Mouse (Mus musculus) thymus, adult 2 months (tissue): ENCODE data around the gene Fzd5. TPM values are rescaled to one million over a fixed set of nuclear protein-coding genes. Genes with fewer than 3 reads are reported as not detected.

Experiments
- DNase-seq: peaks from one replicate; pipeline ENCODE4 v3.0.0; 2021
- H3K27ac ChIP-seq: fragments of 200-500 bp; 2 replicates; pipeline ENCODE4 v1.5.1; 2012; ENCODE audit warnings: low read length, control low read depth; ENCODE audit not compliant: control insufficient read depth, insufficient read depth
- H3K27me3 ChIP-seq: fragments of 200-500 bp; 2 replicates; pipeline ENCODE4 v1.6.1; 2012; ENCODE audit warnings: mild to moderate bottlenecking, low read length, moderate library complexity, mixed read lengths; ENCODE audit not compliant: control insufficient read depth, insufficient read depth
- H3K36me3 ChIP-seq: fragments of 200-500 bp; 2 replicates; pipeline ENCODE4 v1.6.1; 2012; ENCODE audit warnings: mild to moderate bottlenecking, low read length, moderate library complexity; ENCODE audit not compliant: control insufficient read depth, insufficient read depth
- H3K4me1 ChIP-seq: fragments of 200-500 bp; replicated peaks from 2 replicates; pipeline ENCODE4 v1.6.1; 2012; ENCODE audit warnings: low read length; ENCODE audit not compliant: control insufficient read depth, insufficient read depth
- H3K4me3 ChIP-seq: fragments of 200-500 bp; 2 replicates; pipeline ENCODE4 v1.5.1; 2012; ENCODE audit warnings: mild to moderate bottlenecking, low read length, control low read depth, moderate library complexity; ENCODE audit not compliant: control insufficient read depth, insufficient read depth
- CTCF ChIP-seq: fragments of 200-500 bp; IDR thresholded peaks from 2 replicates; pipeline ENCODE4 v1.5.1; 2012; ENCODE audit warnings: mild to moderate bottlenecking, control low read depth, low read length, moderate library complexity, borderline replicate concordance; ENCODE audit not compliant: control insufficient read depth, poor library complexity, insufficient read depth; ENCODE audit errors: extremely low read depth
- POLR2A ChIP-seq: fragments of 200-500 bp; IDR thresholded peaks from 2 replicates; pipeline ENCODE4 v1.6.1; 2012; ENCODE audit warnings: mild to moderate bottlenecking, low read length, control low read depth, moderate library complexity; ENCODE audit not compliant: control insufficient read depth, poor library complexity, insufficient read depth; ENCODE audit errors: extremely low read depth
- WGBS: fragments of 180-500 bp; shearing (Covaris S2); methylation state at CpG from one replicate; pipeline ENCODE4 v1.1.7; 2018; 5-methylcytosine and 5-hydroxymethylcytosine counted together
- polyA plus RNA-seq: library from polyadenylated mRNA; depleted of rRNA; stranded (reverse); fragments of >200 nt; gene quantifications from 2 replicates; pipeline ENCODE4 v1.2.3, GENCODE M21; 2012

Fzd5 gene
- polyA plus RNA-seq, 1 experiment: 8.2 TPM

DNA sequence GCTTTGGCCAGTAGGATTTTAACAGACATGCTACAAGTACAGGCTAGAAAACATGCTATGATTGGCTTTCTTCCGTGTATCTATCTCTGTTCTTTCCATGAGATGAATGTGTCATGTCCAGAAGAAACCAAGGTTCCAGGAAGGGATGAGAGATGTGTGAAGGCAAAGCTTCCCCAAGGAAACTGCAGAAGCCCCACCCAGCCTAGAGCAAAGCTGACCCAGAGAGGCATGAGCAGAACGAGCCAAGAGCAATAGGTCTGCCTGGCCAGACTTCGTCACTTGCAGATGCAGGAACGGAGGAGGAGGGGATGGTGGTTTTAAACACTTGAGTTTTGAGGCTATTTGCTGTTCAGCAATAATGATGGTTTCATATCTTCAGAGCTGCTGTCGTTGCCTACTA, 20.2 kb upstream of the Fzd5 start:
- Histone ChIP-seq H3K4me1 (peaks cover 14% of the 10 kb centered on the region), H3K4me3 (no peak overlapping the region), H3K27me3 (no peaks in the 10 kb centered on the region), H3K36me3 (no peaks in the 10 kb centered on the region), H3K27ac (no peak overlapping the region)
- DNase-seq: no peak
- TF ChIP-seq CTCF (no peak), POLR2A (no peak)
- 90% methylated on average over 5 of the region's 5 CpGs for WGBS

DNA sequence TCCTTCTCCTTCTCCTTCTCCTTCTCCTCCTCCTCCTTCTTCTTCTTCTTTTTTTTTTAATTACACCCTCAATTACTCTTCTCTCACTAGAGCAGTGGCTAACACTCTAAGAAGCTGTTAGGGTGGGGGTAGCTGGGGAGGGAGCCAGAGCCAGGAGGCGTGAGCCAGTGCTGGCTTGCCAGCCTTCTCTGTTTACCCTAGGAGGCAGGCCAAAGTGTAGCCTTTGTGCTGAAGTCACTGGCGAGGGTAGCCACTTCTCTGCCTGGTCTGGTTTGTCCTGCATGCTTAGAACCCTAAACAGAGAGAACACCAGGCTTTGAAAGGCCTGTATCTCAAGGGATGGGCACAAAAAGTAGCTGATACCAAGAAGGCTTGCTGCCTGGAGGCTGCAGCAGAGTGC, 19.7 kb upstream of the Fzd5 start:
- TF ChIP-seq CTCF (no peak), POLR2A (no peak)
- H3K4me1 ChIP-seq: peaks cover 12% of the 10 kb centered on the region
- no peak overlapping the region for H3K27ac ChIP-seq
- WGBS: 67% methylated on average over 2 of the region's 2 CpGs
- no peak overlapping the region for H3K4me3 ChIP-seq
- no peaks in the 10 kb centered on the region for H3K27me3 ChIP-seq
- no peaks in the 10 kb centered on the region for H3K36me3 ChIP-seq
- DNase-seq: no peak

DNA sequence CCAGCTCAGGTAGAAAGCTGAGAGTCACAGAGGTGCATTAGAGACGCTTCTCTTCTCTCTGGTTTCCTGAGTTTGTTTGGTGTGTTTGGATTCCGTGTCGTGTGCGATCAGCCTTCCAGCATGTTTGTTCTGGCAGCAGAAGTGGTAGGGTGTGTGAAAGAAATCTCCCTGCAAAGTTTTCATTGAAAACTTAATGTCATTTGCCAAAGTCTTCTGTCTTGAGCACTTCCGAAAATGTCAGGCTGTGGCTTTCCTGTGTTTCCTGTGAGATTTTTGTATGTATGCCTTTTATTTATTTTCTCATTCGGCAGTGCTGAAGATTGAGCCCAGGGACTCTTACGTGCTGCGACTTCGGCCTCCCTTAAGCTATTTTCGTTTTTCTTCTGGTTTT, 19.1 kb upstream of the Fzd5 start:
- Histone ChIP-seq H3K4me3 (no peak overlapping the region), H3K4me1 (peaks cover 12% of the 10 kb centered on the region), H3K27ac (no peak overlapping the region), H3K27me3 (no peaks in the 10 kb centered on the region), H3K36me3 (no peaks in the 10 kb centered on the region)
- TF ChIP-seq POLR2A: no peak
- no peak for TF ChIP-seq CTCF
- DNase-seq: no peak
- WGBS: 2% methylated on average over 10 of the region's 10 CpGs

- Histone ChIP-seq H3K4me3 (no peak overlapping the region), H3K27ac (no peak overlapping the region), H3K4me1 (peaks cover 12% of the 10 kb centered on the region), H3K27me3 (no peaks in the 10 kb centered on the region), H3K36me3 (no peaks in the 10 kb centered on the region)
- 20% methylated on average over 7 of the region's 7 CpGs for WGBS
- TF ChIP-seq POLR2A (no peak), CTCF (no peak)
- DNase-seq: no peak
These were observed 18.6 kb upstream of the Fzd5 start for GRCm38 (mm10) chr1:64755971-64756639.

DNA sequence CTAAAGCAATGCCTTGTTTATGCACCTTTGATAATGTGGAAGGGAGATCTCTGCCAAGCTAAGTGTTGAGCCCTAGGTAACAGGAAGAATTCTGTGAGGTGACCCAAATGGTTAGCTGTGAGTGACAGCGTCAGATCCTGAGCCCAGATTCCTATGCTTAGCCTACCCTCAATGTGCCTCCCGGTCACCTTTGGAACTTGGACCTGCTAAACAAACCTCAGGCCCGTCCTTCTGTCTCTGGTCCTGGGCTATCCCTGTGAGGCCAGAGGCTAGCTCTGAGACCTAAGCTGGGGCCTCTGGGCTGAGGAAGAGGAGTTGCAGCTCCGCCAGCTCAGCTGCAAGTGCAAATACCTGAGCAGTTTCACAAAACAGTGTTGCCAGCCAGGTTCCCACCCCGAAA, 17.1 kb upstream of the Fzd5 start:
- DNase-seq: no peak
- TF ChIP-seq POLR2A (no peak), CTCF (no peak)

GRCm38 (mm10) chr1:64753668-64754067, 16.1 kb upstream of the Fzd5 start:
- Histone ChIP-seq H3K36me3 (no peaks in the 10 kb centered on the region), H3K27ac (no peak overlapping the region), H3K27me3 (no peaks in the 10 kb centered on the region), H3K4me3 (no peak overlapping the region), H3K4me1 (peaks cover 12% of the 10 kb centered on the region)
- 83% methylated on average over 7 of the region's 7 CpGs for WGBS
- no peak for DNase-seq
- TF ChIP-seq CTCF: no peak
- TF ChIP-seq POLR2A: no peak

More for the DNA sequence above, 17.1 kb upstream of the Fzd5 start:
- Histone ChIP-seq H3K27ac (no peak overlapping the region), H3K36me3 (no peaks in the 10 kb centered on the region), H3K4me3 (no peak overlapping the region), H3K4me1 (peaks cover 12% of the 10 kb centered on the region), H3K27me3 (no peaks in the 10 kb centered on the region)
- 98% methylated on average over 5 of the region's 5 CpGs for WGBS

GRCm38 (mm10) chr1:64753109-64753508, 15.6 kb upstream of the Fzd5 start:
- H3K4me1 ChIP-seq: peaks cover 12% of the 10 kb centered on the region
- H3K27ac ChIP-seq: no peak overlapping the region
- H3K27me3 ChIP-seq: no peaks in the 10 kb centered on the region
- no peak for TF ChIP-seq POLR2A
- no peak for TF ChIP-seq CTCF
- H3K36me3 ChIP-seq: no peaks in the 10 kb centered on the region
- 92% methylated on average over 8 of the region's 8 CpGs for WGBS
- DNase-seq: no peak
- no peak overlapping the region for H3K4me3 ChIP-seq
